Mouse (Mus musculus) heart, embryonic 10.5 days (tissue): Measurements from ENCODE around the gene Helq. TPM values are rescaled to one million over a fixed set of nuclear protein-coding genes. Genes with fewer than 3 reads are reported as not detected.

Experiments
- DNase-seq: peaks from one replicate; pipeline ENCODE4 v3.0.0-alpha.2; 2017; ENCODE audit warnings: low spot score
- H3K27ac ChIP-seq: fragments of 300-500 bp; sonication (generic); 2 replicates; pipeline ENCODE4 v1.5.1; 2016; ENCODE audit warnings: mild to moderate bottlenecking
- H3K27me3 ChIP-seq: fragments of 300-500 bp; sonication (generic); 2 replicates; pipeline ENCODE4 v1.6.1; 2016; ENCODE audit warnings: mild to moderate bottlenecking; ENCODE audit not compliant: poor library complexity, insufficient read depth, severe bottlenecking
- H3K36me3 ChIP-seq: fragments of 300-500 bp; sonication (generic); 2 replicates; pipeline ENCODE4 v1.6.1; 2016; ENCODE audit warnings: mild to moderate bottlenecking, moderate library complexity
- H3K4me1 ChIP-seq: fragments of 300-500 bp; sonication (generic); 2 replicates; pipeline ENCODE4 v1.6.1; 2016; ENCODE audit warnings: mild to moderate bottlenecking
- H3K4me3 ChIP-seq: fragments of 300-500 bp; sonication (generic); 2 replicates; pipeline ENCODE4 v1.5.1; 2016; ENCODE audit warnings: mild to moderate bottlenecking, moderate library complexity
- H3K9me3 ChIP-seq: fragments of 300-500 bp; sonication (generic); 2 replicates; pipeline ENCODE4 v1.6.1; 2016; ENCODE audit warnings: mild to moderate bottlenecking, moderate library complexity
- WGBS: fragments of 180-500 bp; shearing (Covaris S2); methylation state at CpG from one replicate; pipeline ENCODE4 v1.1.7; 2016; 5-methylcytosine and 5-hydroxymethylcytosine counted together
- polyA plus RNA-seq: library from polyadenylated mRNA; unstranded; fragments of >200 nt; fragmentation: Nextera tagmentation; extraction: Ambion mirVana; gene quantifications from 2 replicates; pipeline ENCODE4 v1.2.1, GENCODE M21; 2016

Helq gene
- polyA plus RNA-seq, 1 experiment from 2014 or later: 16.5 TPM

- DNase-seq: no peak
- under 1% methylated on average over 47 of the region's 56 CpGs for WGBS
- Histone ChIP-seq H3K9me3 (no peaks in the 10 kb centered on the region), H3K27ac (0 out of 2 replicates have a peak within 1 kb of the TSS, but pooled peaks have one; percentile 12), H3K4me1 (peaks cover 9% of the 10 kb centered on the region; the same call in 1 of the 2 replicates), H3K4me3 (peak within 1 kb of the TSS; percentile 64), H3K27me3 (peaks cover 40% of the 10 kb centered on the region), H3K36me3 (no peaks in the 10 kb centered on the region)
Observed at GRCm38 (mm10) chr5:100719235-100720088, 78.9 kb downstream of the Helq start, which contains the start of gene Hpse. TSS of gene Hpse (minus strand) at chr5:100719716.

- H3K4me3 ChIP-seq: no peak overlapping the region
- DNase-seq: no peak
- H3K9me3 ChIP-seq: no peaks in the 10 kb centered on the region
- H3K4me1 ChIP-seq: peaks cover 9% of the 10 kb centered on the region; the same call in 1 of the 2 replicates
- H3K27ac ChIP-seq: no peak overlapping the region
- H3K27me3 ChIP-seq: peaks cover 40% of the 10 kb centered on the region
- no peaks in the 10 kb centered on the region for H3K36me3 ChIP-seq
- WGBS: 91% methylated on average over 15 of the region's 15 CpGs
Observed at GRCm38 (mm10) chr5:100716762-100717161, 81.6 kb downstream of the Helq start.

Other genes starting within 250 kb of the Helq start
- 8.5 and 15.2 TPM in 2 replicates for gene Plac8, start 226.4 kb downstream of the Helq start, polyA plus RNA-seq
- gene Coq2, start 123.5 kb downstream of the Helq start, polyA plus RNA-seq: 64.2 and 67.1 TPM in 2 replicates
- 0.67 and 1.7 TPM in 2 replicates for gene Hpse, start 78.9 kb downstream of the Helq start, polyA plus RNA-seq
- gene Mrps18c, start within 50 bp of the Helq start, polyA plus RNA-seq: 159 and 182 TPM in 2 replicates
- gene Abraxas1, start 22.4 kb upstream of the Helq start, polyA plus RNA-seq: 31.7 and 33.2 TPM in 2 replicates
- 5.3 and 9.3 TPM in 2 replicates for gene Gpat3, start 47.1 kb upstream of the Helq start, polyA plus RNA-seq